Mouse (Mus musculus): ENCODE results near the gene Tppp2. TPM values are rescaled to one million over a fixed set of nuclear protein-coding genes. Genes with fewer than 3 reads are reported as not detected.

The Tppp2 gene
- total RNA-seq (2012; rRNA removed) (not detected in 2 replicates), total RNA-seq (2014; rRNA removed) (not detected in 2 replicates), polyA plus RNA-seq (2012; ENCODE audit: insufficient read length, low read depth) (not detected in 2 replicates)

- no peak within 1 kb of the TSS for H3K4me2 ChIP-seq (ENCODE audit: insufficient read depth, low read depth, poor library complexity, severe bottlenecking)
- in situ Hi-C loops (cut with MboI; ENCODE audit: low pct_ligation_motif_present, low pct_unique_long_range_greater_than_20kb, low sequenced_read_pairs) = loop anchor here (25.0 kb wide), 1 partner anchor 419 kb away; the partner anchor contains the start of gene Sall2
- no peak for DNase-seq (ENCODE audit: extremely low read depth)
- dilution Hi-C loops (cut with MboI; ENCODE audit: extremely low pct_ligation_motif_present, extremely low pct_unique_long_range_greater_than_20kb, low sequenced_read_pairs) = no loop called here
- TF ChIP-seq MYC (IDR thresholded peaks at IDR 0.05; ENCODE audit: low read depth, low read length) (no peak), POLR2A (IDR thresholded peaks at IDR 0.05; ENCODE audit: low read depth, low read length) (no peak), BHLHE40 (IDR thresholded peaks at IDR 0.05; ENCODE audit: low read depth, low read length) (no peak), JUN (IDR thresholded peaks at IDR 0.05; ENCODE audit: insufficient read depth, low read depth, low read length) (no peak), ZKSCAN1 (IDR thresholded peaks at IDR 0.05; ENCODE audit: borderline replicate concordance, low read depth, low read length) (no peak), ZC3H11A (IDR thresholded peaks at IDR 0.05; ENCODE audit: low read depth, low read length) (no peak), EP300 (IDR thresholded peaks at IDR 0.05; ENCODE audit: low read length) (no peak), RCOR1 (conservative IDR thresholded peaks at IDR 0.05; ENCODE audit: low read depth, low read length) (no peak), ZMIZ1 (IDR thresholded peaks at IDR 0.05; ENCODE audit: low read depth, low read length) (no peak), CTCF (conservative IDR thresholded peaks at IDR 0.05 in 1 of 2, IDR thresholded peaks at IDR 0.05 in 1 of 2; ENCODE audit: low read depth in 2 of 2, low read length in 2 of 2) (no peak), SMC3 (IDR thresholded peaks at IDR 0.05; ENCODE audit: low read depth, low read length) (no peak), HCFC1 (IDR thresholded peaks at IDR 0.05; ENCODE audit: low read depth, low read length) (no peak), USF1 (IDR thresholded peaks at IDR 0.05; ENCODE audit: low read depth, low read length) (no peak), ZNF384 (IDR thresholded peaks at IDR 0.05; ENCODE audit: low read depth, low read length) (no peak), TCF12 (IDR thresholded peaks at IDR 0.05; ENCODE audit: low read depth, low read length) (no peak), CHD2 (IDR thresholded peaks at IDR 0.05; ENCODE audit: low read length) (no peak), NRF1 (IDR thresholded peaks at IDR 0.05; ENCODE audit: low read depth, low read length) (no peak), ETS1 (conservative IDR thresholded peaks at IDR 0.05; ENCODE audit: low read depth, low read length) (no peak), KAT2A (IDR thresholded peaks at IDR 0.05; ENCODE audit: insufficient replicate concordance, low read length) (no peak), JUND (conservative IDR thresholded peaks at IDR 0.05; ENCODE audit: low read depth, low read length) (no peak)
- H3K4me3 ChIP-seq (replicated peaks in 1 of 3; ENCODE audit: low read depth in 2 of 3, low read length in 2 of 3, poor library complexity in 1 of 3) = no peak within 1 kb of the TSS
- no peaks in the 10 kb centered on the region for H3K9me3 ChIP-seq (replicated peaks; ENCODE audit: low read length)
- H3K79me2 ChIP-seq (replicated peaks; ENCODE audit: control insufficient read depth, extremely low read depth, insufficient read depth, poor library complexity, severe bottlenecking) = no peaks in the 10 kb centered on the region
- peaks cover 2% of the 10 kb centered on the region for H3K27me3 ChIP-seq (replicated peaks)
- H3K36me3 ChIP-seq (replicated peaks in 1 of 2; ENCODE audit: control insufficient read depth in 1 of 2, insufficient read depth in 1 of 2, low read length in 1 of 2) = no peaks in the 10 kb centered on the region
- H3K27ac ChIP-seq (ENCODE audit: insufficient read depth, low read depth) = no peak within 1 kb of the TSS
- peaks cover 9 to 22% of the 10 kb centered on the region in 2 experiments for H3K4me1 ChIP-seq (ENCODE audit: control insufficient read depth in 1 of 2, insufficient read depth in 2 of 2)
- no peak within 1 kb of the TSS for H3K9ac ChIP-seq (ENCODE audit: insufficient read depth, low read depth)
These were observed at the start of gene Tppp2 for GRCm38 (mm10) chr14:51918125-51918524. TSS of gene Tppp2 (plus strand) at chr14:51918425.

GRCm38 (mm10) chr14:51870756-51871155 is 47.5 kb upstream of the Tppp2 start:
- no peak for DNase-seq (ENCODE audit: extremely low read depth)
- H3K4me2 ChIP-seq (ENCODE audit: insufficient read depth, low read depth, poor library complexity, severe bottlenecking) = no peak overlapping the region
- no peak overlapping the region for H3K9ac ChIP-seq (ENCODE audit: insufficient read depth, low read depth)
- no peaks in the 10 kb centered on the region for H3K79me2 ChIP-seq (replicated peaks; ENCODE audit: control insufficient read depth, extremely low read depth, insufficient read depth, poor library complexity, severe bottlenecking)
- no peak overlapping the region for H3K4me3 ChIP-seq (replicated peaks in 1 of 3; ENCODE audit: low read depth in 2 of 3, low read length in 2 of 3, poor library complexity in 1 of 3)
- dilution Hi-C loops (cut with MboI; ENCODE audit: extremely low pct_ligation_motif_present, extremely low pct_unique_long_range_greater_than_20kb, low sequenced_read_pairs) (no loop called here), in situ Hi-C loops (cut with MboI; ENCODE audit: low pct_ligation_motif_present, low pct_unique_long_range_greater_than_20kb, low sequenced_read_pairs) (loop anchor here (25.0 kb wide), 1 partner anchor 108 kb away; the partner anchor contains the start of gene Ang4)
- no peak overlapping the region for H3K27ac ChIP-seq (ENCODE audit: insufficient read depth, low read depth)
- no peaks in the 10 kb centered on the region for H3K9me3 ChIP-seq (replicated peaks; ENCODE audit: low read length)
- TF ChIP-seq JUN (IDR thresholded peaks at IDR 0.05; ENCODE audit: insufficient read depth, low read depth, low read length) = no peak
- no peak for TF ChIP-seq CTCF (conservative IDR thresholded peaks at IDR 0.05 in 1 of 2, IDR thresholded peaks at IDR 0.05 in 1 of 2; ENCODE audit: low read depth in 2 of 2, low read length in 2 of 2)
- TF ChIP-seq MEF2A (IDR thresholded peaks at IDR 0.05; ENCODE audit: borderline replicate concordance, low read depth, low read length) = no peak
- no peak for TF ChIP-seq MXI1 (IDR thresholded peaks at IDR 0.05; ENCODE audit: low read depth, low read length)
- no peak for TF ChIP-seq NELFE (IDR thresholded peaks at IDR 0.05; ENCODE audit: low read depth, low read length)
- no peak for TF ChIP-seq EP300 (IDR thresholded peaks at IDR 0.05; ENCODE audit: low read length)
- no peak for TF ChIP-seq POLR2AphosphoS2 (IDR thresholded peaks at IDR 0.05; ENCODE audit: low read depth, low read length)
- TF ChIP-seq MAZ (IDR thresholded peaks at IDR 0.05; ENCODE audit: low read depth, low read length) = no peak
- TF ChIP-seq ZNF384 (IDR thresholded peaks at IDR 0.05; ENCODE audit: low read depth, low read length) = no peak
- no peak for TF ChIP-seq MAX (IDR thresholded peaks at IDR 0.05; ENCODE audit: low read length)
- no peak for TF ChIP-seq RCOR1 (conservative IDR thresholded peaks at IDR 0.05; ENCODE audit: low read depth, low read length)
- TF ChIP-seq SIN3A (IDR thresholded peaks at IDR 0.05; ENCODE audit: low read length) = no peak
- no peak for TF ChIP-seq ZMIZ1 (IDR thresholded peaks at IDR 0.05; ENCODE audit: low read depth, low read length)
- no peak for TF ChIP-seq PAX5 (IDR thresholded peaks at IDR 0.05; ENCODE audit: low read length)
- no peak for TF ChIP-seq GABPA (IDR thresholded peaks at IDR 0.05; ENCODE audit: insufficient replicate concordance, low read depth, low read length)
- peaks cover 10% of the 10 kb centered on the region in 2 experiments for H3K4me1 ChIP-seq (ENCODE audit: control insufficient read depth in 1 of 2, insufficient read depth in 2 of 2)
- no peaks in the 10 kb centered on the region for H3K36me3 ChIP-seq (replicated peaks in 1 of 2; ENCODE audit: control insufficient read depth in 1 of 2, insufficient read depth in 1 of 2, low read length in 1 of 2)
- H3K27me3 ChIP-seq (replicated peaks) = no peaks in the 10 kb centered on the region
